Mouse (Mus musculus) C2C12 (cell line): ENCODE results near the gene Slc25a39.

ENCODE experiments used
- CEBPB ChIP-seq: IDR thresholded peaks from one replicate; pipeline ENCODE4 v1.6.1; 2011; ENCODE audit warnings: low read depth, mild to moderate bottlenecking, control low read depth, moderate library complexity
- CTCF ChIP-seq: IDR thresholded peaks from one replicate; pipeline ENCODE4 v1.5.1; 2011; ENCODE audit not compliant: control insufficient read depth, insufficient read depth, insufficient read length
- FOSL1 ChIP-seq: IDR thresholded peaks from one replicate; pipeline ENCODE4 v1.8.0; 2011; ENCODE audit warnings: mild to moderate bottlenecking, low read length; ENCODE audit not compliant: poor library complexity, insufficient read depth, severe bottlenecking
- MAX ChIP-seq: IDR thresholded peaks from one replicate; pipeline ENCODE4 v1.6.1; 2011; ENCODE audit warnings: mild to moderate bottlenecking, control low read depth
- MYOD1 ChIP-seq: IDR thresholded peaks from one replicate; pipeline ENCODE4 v1.6.1; 2011; ENCODE audit warnings: low read depth; ENCODE audit not compliant: control insufficient read depth, insufficient read length
- MYOG ChIP-seq: IDR thresholded peaks from one replicate; pipeline ENCODE4 v1.6.1; 2011; ENCODE audit not compliant: control insufficient read depth, insufficient read length; ENCODE audit errors: extremely low read depth
- USF1 ChIP-seq: IDR thresholded peaks from one replicate; pipeline ENCODE4 v1.6.1; 2011; ENCODE audit warnings: low read depth, mild to moderate bottlenecking, control low read depth, moderate library complexity

DNA sequence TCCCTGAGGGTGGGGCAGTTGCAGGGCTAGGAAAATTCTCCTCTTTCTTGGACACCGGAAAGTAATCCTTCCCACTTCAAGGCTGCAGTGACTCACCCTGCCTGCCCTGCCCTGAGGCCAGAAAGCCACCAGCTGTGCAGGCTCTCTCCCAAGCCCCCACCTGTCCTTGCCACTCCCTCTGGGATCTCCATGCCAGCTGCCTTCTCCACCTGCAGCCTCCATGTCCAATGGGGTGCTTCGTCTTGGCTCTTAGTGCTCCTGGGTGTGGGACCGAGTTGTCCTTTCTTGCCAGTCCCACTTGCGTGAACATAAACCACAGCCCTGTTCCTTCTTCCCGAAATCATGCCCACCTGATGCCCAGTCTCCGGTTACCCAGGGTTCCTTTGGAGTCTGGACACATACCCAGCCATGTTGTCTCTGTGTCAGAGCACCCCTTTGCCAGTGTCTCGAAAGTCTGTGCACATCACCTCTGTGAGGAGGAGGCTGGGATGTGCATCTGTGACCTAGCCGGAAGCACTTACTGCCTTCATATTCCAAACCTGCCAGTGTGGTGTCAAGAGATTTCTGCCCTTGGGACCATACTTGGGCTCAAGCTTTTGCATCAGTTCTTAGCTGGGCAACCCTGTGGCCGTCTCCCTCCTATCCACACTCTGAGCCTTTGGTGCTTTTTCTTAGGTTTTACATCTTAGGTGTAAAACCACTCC, 13.2 kb downstream of the Slc25a39 start:
- TF ChIP-seq CTCF (no peak), MAX (no peak), USF1 (no peak), CEBPB (no peak), MYOG (no peak), MYOD1 (peak; percentile 100), FOSL1 (no peak)
